Mouse (Mus musculus): ENCODE measurements around the gene Gm10642. TPM values are rescaled to one million over a fixed set of nuclear protein-coding genes. Genes with fewer than 3 reads are reported as not detected.

Gm10642 gene
- 0.49 and 0.62 TPM in 2 replicates for polyA plus RNA-seq (2014; fragmentation: Nextera tagmentation; extraction: Ambion mirVana)

DNA sequence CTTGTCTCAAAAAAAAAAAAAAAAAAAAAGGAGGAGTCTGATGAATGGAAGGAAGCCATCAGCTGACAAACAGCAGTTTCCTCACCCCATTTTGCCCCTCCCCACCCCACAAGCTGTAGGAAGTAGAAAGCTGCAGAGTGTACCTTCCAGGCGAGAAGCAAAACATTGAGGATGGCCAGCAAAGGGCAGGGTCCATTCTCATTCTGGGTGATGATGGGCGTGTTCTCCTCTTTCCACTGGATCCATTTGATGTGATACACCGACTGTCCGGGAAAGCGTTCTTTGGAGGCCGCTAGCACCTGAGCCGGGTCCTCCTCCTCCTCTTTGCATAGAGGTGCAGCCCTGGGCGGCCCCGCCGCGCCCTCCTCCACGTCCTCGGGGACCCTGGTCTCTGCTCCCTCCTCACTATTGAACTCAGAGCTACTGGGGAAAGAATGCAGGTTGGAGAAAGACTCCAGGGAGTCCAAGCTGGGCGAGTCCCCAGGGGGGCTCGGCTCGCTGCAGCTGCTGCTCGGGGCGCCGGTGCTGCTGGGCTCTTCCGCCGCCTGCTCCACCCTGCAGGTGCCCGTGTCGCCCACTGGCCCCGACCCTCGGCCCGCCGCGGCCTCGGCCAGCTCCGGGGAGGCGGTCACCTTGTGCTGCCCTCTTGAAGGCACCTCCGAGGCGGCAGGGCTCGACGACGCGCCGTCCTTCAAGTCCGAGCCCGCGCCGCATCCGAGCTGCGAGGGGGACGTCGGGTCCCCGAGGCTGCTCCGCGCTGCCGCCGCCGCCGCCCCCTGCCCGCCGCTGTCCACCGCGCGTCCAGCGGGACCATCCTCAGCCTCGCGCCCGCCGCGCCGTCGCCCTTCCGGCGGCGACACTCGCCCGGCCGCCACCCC is at the start of gene Gm10642:
Gm10642 (plus strand) TSS at position 122 of the 878 bp plus-strand sequence.
- ATAC-seq (ENCODE audit: low read depth) (peak; percentile 50), DNase-seq (ENCODE audit: low spot score) (peak; percentile 64)
- H3K9me3 ChIP-seq (ENCODE audit: control insufficient read depth, low read length): no peaks in the 10 kb centered on the region
- H3K36me3 ChIP-seq (ENCODE audit: control insufficient read depth, insufficient read depth, low read length): no peaks in the 10 kb centered on the region
- H3K27me3 ChIP-seq (replicated peaks; ENCODE audit: control insufficient read depth, insufficient read depth, low read length): no peaks in the 10 kb centered on the region
- peak within 1 kb of the TSS; percentile 88 for H3K4me2 ChIP-seq (ENCODE audit: low read depth, low read length)
- peak within 1 kb of the TSS; percentile 90 for H3K9ac ChIP-seq (ENCODE audit: low read depth, low read length)
- peak within 1 kb of the TSS; percentile 88 for H3K4me3 ChIP-seq (ENCODE audit: low read depth, low read length)
- WGBS: 0% methylated on average over 26 of the region's 72 CpGs
- peaks cover 19% of the 10 kb centered on the region for H3K4me1 ChIP-seq (ENCODE audit: control insufficient read depth, insufficient read depth, low read length)
- H3K27ac ChIP-seq (replicated peaks; ENCODE audit: low read depth, low read length): peak within 1 kb of the TSS; percentile 95

DNA sequence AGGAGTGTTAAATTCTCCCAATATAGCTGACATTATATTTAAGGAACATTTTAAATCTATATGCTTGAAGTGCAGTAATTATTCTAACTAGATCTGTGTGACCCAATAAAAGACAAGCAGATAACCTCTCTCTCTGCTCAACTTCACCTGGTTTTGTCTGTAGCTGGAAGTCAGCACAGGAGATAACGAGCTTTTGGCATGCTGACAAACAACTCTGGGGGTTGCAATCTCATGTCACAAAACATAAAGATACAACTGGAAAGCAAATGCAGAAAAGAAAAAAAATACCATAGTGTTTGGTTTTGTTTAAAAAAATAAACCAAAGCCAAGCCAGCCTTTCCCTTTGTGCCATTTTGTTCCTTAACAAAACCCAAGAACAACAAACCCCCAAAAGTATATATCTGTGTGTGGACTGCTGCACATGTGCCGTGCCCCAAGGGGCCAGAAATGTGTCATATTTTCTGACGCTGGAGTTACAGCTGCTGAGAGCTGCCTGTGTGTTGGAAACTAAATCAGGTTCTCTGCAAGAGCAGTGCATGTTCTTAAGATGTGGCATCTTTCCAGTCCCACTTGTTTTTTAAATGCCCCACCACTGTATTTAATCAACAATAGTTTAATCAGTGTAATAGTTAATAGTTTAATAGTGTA is 44.9 kb upstream of the Gm10642 start:
- 47% methylated on average over 3 of the region's 3 CpGs for WGBS
- no peak overlapping the region for H3K4me2 ChIP-seq (ENCODE audit: low read depth, low read length)
- ATAC-seq (ENCODE audit: low read depth) (no peak), DNase-seq (ENCODE audit: low spot score) (peak; percentile 46)
- no peaks in the 10 kb centered on the region for H3K4me1 ChIP-seq (ENCODE audit: control insufficient read depth, insufficient read depth, low read length)
- peaks cover 31% of the 10 kb centered on the region for H3K36me3 ChIP-seq (ENCODE audit: control insufficient read depth, insufficient read depth, low read length)
- H3K9ac ChIP-seq (ENCODE audit: low read depth, low read length): no peak overlapping the region
- no peaks in the 10 kb centered on the region for H3K9me3 ChIP-seq (ENCODE audit: control insufficient read depth, low read length)
- H3K27ac ChIP-seq (replicated peaks; ENCODE audit: low read depth, low read length): no peak overlapping the region
- no peak overlapping the region for H3K4me3 ChIP-seq (ENCODE audit: low read depth, low read length)
- no peaks in the 10 kb centered on the region for H3K27me3 ChIP-seq (replicated peaks; ENCODE audit: control insufficient read depth, insufficient read depth, low read length)

DNA sequence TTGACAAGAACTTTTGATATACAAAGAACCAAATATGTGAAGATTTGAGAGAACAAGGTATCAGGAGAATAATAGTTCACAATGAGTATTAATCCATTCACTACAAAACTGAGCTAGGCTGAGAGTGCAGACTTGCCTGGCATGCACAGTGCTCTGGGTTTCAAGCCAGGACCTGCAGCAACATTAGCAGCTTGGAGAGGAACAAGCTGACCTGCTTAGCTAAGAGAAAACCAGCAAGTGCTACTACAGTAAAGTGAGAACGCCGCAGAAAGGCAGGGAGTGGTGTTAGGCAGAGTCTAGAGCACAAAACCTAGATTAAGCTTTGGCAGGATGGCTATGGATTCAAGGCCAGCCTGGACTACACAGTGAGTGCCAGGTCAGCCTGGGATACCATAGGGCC is 26.3 kb upstream of the Gm10642 start:
- Histone ChIP-seq H3K9me3 (ENCODE audit: control insufficient read depth, low read length) (no peaks in the 10 kb centered on the region), H3K9ac (ENCODE audit: low read depth, low read length) (no peak overlapping the region), H3K36me3 (ENCODE audit: control insufficient read depth, insufficient read depth, low read length) (no peaks in the 10 kb centered on the region), H3K4me2 (ENCODE audit: low read depth, low read length) (no peak overlapping the region), H3K27me3 (replicated peaks; ENCODE audit: control insufficient read depth, insufficient read depth, low read length) (no peaks in the 10 kb centered on the region), H3K27ac (replicated peaks; ENCODE audit: low read depth, low read length) (no peak overlapping the region), H3K4me1 (ENCODE audit: control insufficient read depth, insufficient read depth, low read length) (peaks cover 4% of the 10 kb centered on the region; the same call in 1 of the 2 replicates), H3K4me3 (ENCODE audit: low read depth, low read length) (no peak overlapping the region)
- DNase-seq (ENCODE audit: low spot score) (peak; percentile 52), ATAC-seq (ENCODE audit: low read depth) (peak; percentile 33; the same call in 1 of the 2 replicates)
- 77% methylated on average over 2 of the region's 2 CpGs for WGBS

DNA sequence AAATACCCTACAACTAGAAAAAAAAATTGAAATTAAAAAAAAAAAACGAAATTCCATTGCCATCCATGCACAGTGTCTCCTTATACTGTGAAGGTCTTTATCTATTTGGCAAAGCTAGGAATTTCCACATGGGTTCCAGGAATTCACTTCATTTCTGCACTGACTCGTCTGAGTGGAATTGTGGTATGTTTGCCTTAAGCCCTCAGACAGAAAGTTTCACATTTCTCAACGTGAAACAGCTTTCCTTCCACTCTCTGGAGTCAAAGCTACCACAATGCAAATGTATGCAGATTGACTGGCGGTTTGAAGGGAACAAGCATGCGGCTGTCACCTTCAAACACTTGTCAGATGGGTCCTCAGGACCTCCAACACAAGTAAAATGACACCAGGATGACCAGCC is 24.4 kb upstream of the Gm10642 start:
- no peak overlapping the region for H3K27ac ChIP-seq (replicated peaks; ENCODE audit: low read depth, low read length)
- H3K27me3 ChIP-seq (replicated peaks; ENCODE audit: control insufficient read depth, insufficient read depth, low read length): no peaks in the 10 kb centered on the region
- H3K9ac ChIP-seq (ENCODE audit: low read depth, low read length): no peak overlapping the region
- WGBS: 19% methylated on average over 5 of the region's 5 CpGs
- DNase-seq (ENCODE audit: low spot score): peak; percentile 66
- H3K4me2 ChIP-seq (ENCODE audit: low read depth, low read length): no peak overlapping the region
- H3K4me3 ChIP-seq (ENCODE audit: low read depth, low read length): no peak overlapping the region
- no peaks in the 10 kb centered on the region for H3K9me3 ChIP-seq (ENCODE audit: control insufficient read depth, low read length)
- 0 out of 2 replicates have a peak, but pooled peaks have one; percentile 47 for ATAC-seq (ENCODE audit: low read depth)
- H3K36me3 ChIP-seq (ENCODE audit: control insufficient read depth, insufficient read depth, low read length): no peaks in the 10 kb centered on the region
- H3K4me1 ChIP-seq (ENCODE audit: control insufficient read depth, insufficient read depth, low read length): peaks cover 4% of the 10 kb centered on the region; the same call in 1 of the 2 replicates

DNA sequence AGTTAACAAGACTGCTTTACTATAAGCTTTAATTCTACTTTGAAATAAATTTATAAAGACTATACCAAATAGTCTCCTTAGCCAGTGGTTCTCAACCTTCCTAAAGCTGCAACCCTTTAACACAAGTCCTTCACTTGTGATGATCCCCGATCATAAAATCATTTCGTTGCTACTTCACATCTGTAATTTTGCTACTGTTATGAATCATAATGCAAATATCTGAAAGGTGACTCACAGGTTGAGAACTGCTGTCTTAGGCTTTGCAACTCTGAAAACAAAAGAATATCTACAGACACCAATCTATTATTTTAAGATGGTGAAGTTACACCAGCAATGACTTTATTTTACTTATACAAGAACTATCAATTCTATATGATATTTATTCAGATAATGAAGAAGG is 19.3 kb upstream of the Gm10642 start:
- no peak overlapping the region for H3K4me2 ChIP-seq (ENCODE audit: low read depth, low read length)
- ATAC-seq (ENCODE audit: low read depth) (no peak), DNase-seq (ENCODE audit: low spot score) (no peak)
- H3K4me3 ChIP-seq (ENCODE audit: low read depth, low read length): no peak overlapping the region
- 85% methylated on average over 2 of the region's 2 CpGs for WGBS
- no peaks in the 10 kb centered on the region for H3K4me1 ChIP-seq (ENCODE audit: control insufficient read depth, insufficient read depth, low read length)
- no peak overlapping the region for H3K9ac ChIP-seq (ENCODE audit: low read depth, low read length)
- no peaks in the 10 kb centered on the region for H3K27me3 ChIP-seq (replicated peaks; ENCODE audit: control insufficient read depth, insufficient read depth, low read length)
- no peaks in the 10 kb centered on the region for H3K36me3 ChIP-seq (ENCODE audit: control insufficient read depth, insufficient read depth, low read length)
- no peak overlapping the region for H3K27ac ChIP-seq (replicated peaks; ENCODE audit: low read depth, low read length)
- no peaks in the 10 kb centered on the region for H3K9me3 ChIP-seq (ENCODE audit: control insufficient read depth, low read length)

DNA sequence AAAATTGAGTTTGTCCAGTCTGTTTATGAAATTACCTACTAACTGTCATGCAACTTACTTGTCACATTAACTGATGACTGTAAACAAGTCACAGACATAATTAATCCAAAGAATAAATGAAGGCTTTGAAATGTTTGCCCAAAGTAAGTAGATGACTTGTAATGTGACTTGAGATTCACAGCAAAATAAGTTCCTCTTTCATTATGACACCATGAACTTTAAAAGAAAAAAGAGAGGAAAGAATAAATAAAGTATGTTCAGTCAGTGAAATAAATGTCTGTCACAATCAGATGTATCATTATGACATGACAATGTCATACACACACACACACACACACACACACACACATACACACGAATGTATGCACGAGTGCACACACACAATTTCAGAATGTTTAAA is 5.8 kb upstream of the Gm10642 start:
- DNase-seq (ENCODE audit: low spot score) (no peak), ATAC-seq (ENCODE audit: low read depth) (no peak)
- H3K36me3 ChIP-seq (ENCODE audit: control insufficient read depth, insufficient read depth, low read length): peaks cover 6% of the 10 kb centered on the region; the same call in 1 of the 2 replicates
- no peaks in the 10 kb centered on the region for H3K27me3 ChIP-seq (replicated peaks; ENCODE audit: control insufficient read depth, insufficient read depth, low read length)
- no peak overlapping the region for H3K4me3 ChIP-seq (ENCODE audit: low read depth, low read length)
- no peak overlapping the region for H3K4me2 ChIP-seq (ENCODE audit: low read depth, low read length)
- 93% methylated on average over 2 of the region's 2 CpGs for WGBS
- H3K27ac ChIP-seq (replicated peaks; ENCODE audit: low read depth, low read length): no peak overlapping the region
- peaks cover 15% of the 10 kb centered on the region for H3K4me1 ChIP-seq (ENCODE audit: control insufficient read depth, insufficient read depth, low read length)
- H3K9me3 ChIP-seq (ENCODE audit: control insufficient read depth, low read length): no peaks in the 10 kb centered on the region
- no peak overlapping the region for H3K9ac ChIP-seq (ENCODE audit: low read depth, low read length)

DNA sequence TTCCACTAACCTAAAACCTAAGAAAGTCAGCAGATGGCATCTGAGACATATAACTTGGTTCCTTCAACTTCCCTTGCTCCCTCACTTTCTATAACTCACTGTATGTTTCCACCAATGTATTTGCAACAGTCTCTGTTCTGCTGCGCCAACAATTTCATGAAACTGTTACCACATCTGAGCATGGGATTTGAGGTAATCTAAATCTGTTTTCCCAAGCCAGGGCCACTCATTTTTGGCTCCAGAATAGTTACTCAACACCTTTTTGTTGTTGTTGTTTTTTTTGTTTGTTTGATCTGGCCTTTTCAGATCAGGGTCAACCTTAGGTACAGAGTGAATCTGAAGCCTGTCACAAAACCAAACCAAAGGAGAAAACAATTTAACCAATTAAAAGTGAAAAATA is 5.1 kb upstream of the Gm10642 start:
- no peak overlapping the region for H3K4me2 ChIP-seq (ENCODE audit: low read depth, low read length)
- no peak for ATAC-seq (ENCODE audit: low read depth)

DNA sequence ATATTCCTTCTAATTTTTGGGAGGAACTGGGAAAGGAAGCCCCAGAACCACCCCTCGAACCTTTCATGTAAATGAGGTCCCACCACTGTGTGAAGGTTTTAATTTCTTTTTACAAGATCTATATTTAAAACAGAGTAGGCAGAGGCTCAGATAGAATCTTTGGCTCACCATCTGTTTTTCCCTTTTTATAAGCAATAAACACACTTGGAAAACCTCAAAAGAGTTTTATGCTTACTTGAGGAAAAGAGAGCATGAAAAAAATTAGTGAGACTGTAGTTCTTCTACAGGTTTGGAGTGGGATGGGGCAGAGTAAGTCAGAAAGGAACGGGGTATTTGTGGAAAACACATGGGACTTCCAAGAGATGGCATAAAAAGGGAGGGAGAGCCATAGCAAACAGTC is 3.8 kb upstream of the Gm10642 start:
- ATAC-seq (ENCODE audit: low read depth): no peak
- H3K27me3 ChIP-seq (replicated peaks; ENCODE audit: control insufficient read depth, insufficient read depth, low read length): no peaks in the 10 kb centered on the region
- DNase-seq (ENCODE audit: low spot score): no peak
- no peak overlapping the region for H3K9ac ChIP-seq (ENCODE audit: low read depth, low read length)
- no peak overlapping the region for H3K4me2 ChIP-seq (ENCODE audit: low read depth, low read length)
- H3K4me3 ChIP-seq (ENCODE audit: low read depth, low read length): no peak overlapping the region
- peaks cover 6% of the 10 kb centered on the region; the same call in 1 of the 2 replicates for H3K36me3 ChIP-seq (ENCODE audit: control insufficient read depth, insufficient read depth, low read length)
- H3K9me3 ChIP-seq (ENCODE audit: control insufficient read depth, low read length): no peaks in the 10 kb centered on the region
- H3K27ac ChIP-seq (replicated peaks; ENCODE audit: low read depth, low read length): no peak overlapping the region
- WGBS: 49% methylated on average over 2 of the region's 2 CpGs
- peaks cover 19% of the 10 kb centered on the region for H3K4me1 ChIP-seq (ENCODE audit: control insufficient read depth, insufficient read depth, low read length)

More for the DNA sequence above, 5.1 kb upstream of the Gm10642 start:
- WGBS: 86% methylated on average over 1 of the region's 1 CpGs
- no peak overlapping the region for H3K9ac ChIP-seq (ENCODE audit: low read depth, low read length)
- no peaks in the 10 kb centered on the region for H3K27me3 ChIP-seq (replicated peaks; ENCODE audit: control insufficient read depth, insufficient read depth, low read length)
- no peak overlapping the region for H3K27ac ChIP-seq (replicated peaks; ENCODE audit: low read depth, low read length)
- peaks cover 6% of the 10 kb centered on the region; the same call in 1 of the 2 replicates for H3K36me3 ChIP-seq (ENCODE audit: control insufficient read depth, insufficient read depth, low read length)
- no peak for DNase-seq (ENCODE audit: low spot score)
- no peak overlapping the region for H3K4me3 ChIP-seq (ENCODE audit: low read depth, low read length)
- no peaks in the 10 kb centered on the region for H3K9me3 ChIP-seq (ENCODE audit: control insufficient read depth, low read length)
- peaks cover 16% of the 10 kb centered on the region for H3K4me1 ChIP-seq (ENCODE audit: control insufficient read depth, insufficient read depth, low read length)
